Mouse (Mus musculus): ENCODE data around the gene Pde8b. TPM values are rescaled to one million over a fixed set of nuclear protein-coding genes. Genes with fewer than 3 reads are reported as not detected.
A peak's percentile ranks its signal among the peaks of the same experiment; 100 is the strongest.
"Not testable (repeated sequence)": the region's sequence is repeated elsewhere in the genome, so short reads cannot be mapped to it uniquely, and the experiment has no call there.

Pde8b gene
- polyA plus RNA-seq, 1 experiment = 24.2 TPM

- DNase-seq = no peak
- no peak for TF ChIP-seq POLR2A (IDR thresholded peaks at IDR 0.05; ENCODE audit: borderline replicate concordance, insufficient read depth, low read length)
- no peak for TF ChIP-seq CTCF (IDR thresholded peaks at IDR 0.05; ENCODE audit: borderline replicate concordance, insufficient read depth, low read depth, low read length)
- Histone ChIP-seq H3K27me3 (ENCODE audit: control insufficient read depth, insufficient read depth, low read length) (no peaks in the 10 kb centered on the region), H3K27ac (ENCODE audit: insufficient read depth, low read length) (no peak overlapping the region), H3K4me3 (replicated peaks; ENCODE audit: insufficient read depth, low read depth, low read length) (no peak overlapping the region), H3K4me1 (ENCODE audit: control insufficient read depth, insufficient read depth, low read length) (no peaks in the 10 kb centered on the region)
- 83% methylated on average over 8 of the region's 8 CpGs for WGBS
These were observed 18.6 kb downstream of the Pde8b start for GRCm38 (mm10) chr13:95231366-95232138.

- Histone ChIP-seq H3K27ac (ENCODE audit: insufficient read depth, low read length) (no peak overlapping the region), H3K27me3 (ENCODE audit: control insufficient read depth, insufficient read depth, low read length) (no peaks in the 10 kb centered on the region), H3K4me1 (ENCODE audit: control insufficient read depth, insufficient read depth, low read length) (no peaks in the 10 kb centered on the region), H3K4me3 (replicated peaks; ENCODE audit: insufficient read depth, low read depth, low read length) (no peak overlapping the region)
- whole genome bisulfite sequencing = 53% methylated on average over 1 of the region's 1 CpGs
- TF ChIP-seq POLR2A (IDR thresholded peaks at IDR 0.05; ENCODE audit: borderline replicate concordance, insufficient read depth, low read length) (no peak), CTCF (IDR thresholded peaks at IDR 0.05; ENCODE audit: borderline replicate concordance, insufficient read depth, low read depth, low read length) (no peak)
- DNase-seq = no peak
These were observed 19.8 kb downstream of the Pde8b start for GRCm38 (mm10) chr13:95230326-95230725.

- no peaks in the 10 kb centered on the region for H3K4me1 ChIP-seq (ENCODE audit: control insufficient read depth, insufficient read depth, low read length)
- 90% methylated on average over 2 of the region's 2 CpGs for WGBS
- H3K4me3 ChIP-seq (replicated peaks; ENCODE audit: insufficient read depth, low read depth, low read length) = no peak overlapping the region
- no peak for TF ChIP-seq CTCF (IDR thresholded peaks at IDR 0.05; ENCODE audit: borderline replicate concordance, insufficient read depth, low read depth, low read length)
- TF ChIP-seq POLR2A (IDR thresholded peaks at IDR 0.05; ENCODE audit: borderline replicate concordance, insufficient read depth, low read length) = no peak
- H3K27ac ChIP-seq (ENCODE audit: insufficient read depth, low read length) = no peak overlapping the region
- no peak for DNase-seq
- peaks cover 1% of the 10 kb centered on the region for H3K27me3 ChIP-seq (ENCODE audit: control insufficient read depth, insufficient read depth, low read length)
These were observed 25.6 kb downstream of the Pde8b start for GRCm38 (mm10) chr13:95224491-95224890.

GRCm38 (mm10) chr13:95223427-95223772 lies 26.7 kb downstream of the Pde8b start:
- no peak overlapping the region for H3K27ac ChIP-seq (ENCODE audit: insufficient read depth, low read length)
- H3K27me3 ChIP-seq (ENCODE audit: control insufficient read depth, insufficient read depth, low read length) = peaks cover 1% of the 10 kb centered on the region
- 24% methylated on average over 2 of the region's 2 CpGs for WGBS
- TF ChIP-seq CTCF (IDR thresholded peaks at IDR 0.05; ENCODE audit: borderline replicate concordance, insufficient read depth, low read depth, low read length) (no peak), POLR2A (IDR thresholded peaks at IDR 0.05; ENCODE audit: borderline replicate concordance, insufficient read depth, low read length) (no peak)
- peak overlapping the region; percentile 34 for H3K4me3 ChIP-seq (replicated peaks; ENCODE audit: insufficient read depth, low read depth, low read length)
- no peaks in the 10 kb centered on the region for H3K4me1 ChIP-seq (ENCODE audit: control insufficient read depth, insufficient read depth, low read length)
- DNase-seq = no peak

- Histone ChIP-seq H3K27ac (ENCODE audit: insufficient read depth, low read length) (no peak overlapping the region; the same call in 1 of the 2 replicates), H3K4me3 (replicated peaks; ENCODE audit: insufficient read depth, low read depth, low read length) (peak overlapping the region; percentile 34), H3K4me1 (ENCODE audit: control insufficient read depth, insufficient read depth, low read length) (no peaks in the 10 kb centered on the region), H3K27me3 (ENCODE audit: control insufficient read depth, insufficient read depth, low read length) (peaks cover 1% of the 10 kb centered on the region)
- TF ChIP-seq CTCF (IDR thresholded peaks at IDR 0.05; ENCODE audit: borderline replicate concordance, insufficient read depth, low read depth, low read length) = no peak
- no peak for TF ChIP-seq POLR2A (IDR thresholded peaks at IDR 0.05; ENCODE audit: borderline replicate concordance, insufficient read depth, low read length)
- WGBS = under 1% methylated on average over 71 of the region's 96 CpGs
- peak; percentile 26 to 34 for DNase-seq
These were observed 27.3 kb downstream of the Pde8b start for GRCm38 (mm10) chr13:95222569-95223426.

- Histone ChIP-seq H3K27ac (ENCODE audit: insufficient read depth, low read length) (no peak overlapping the region), H3K4me1 (ENCODE audit: control insufficient read depth, insufficient read depth, low read length) (no peaks in the 10 kb centered on the region), H3K4me3 (replicated peaks; ENCODE audit: insufficient read depth, low read depth, low read length) (peak overlapping the region; percentile 28), H3K27me3 (ENCODE audit: control insufficient read depth, insufficient read depth, low read length) (peaks cover 1% of the 10 kb centered on the region)
- 5% methylated on average over 24 of the region's 24 CpGs for WGBS
- TF ChIP-seq POLR2A (IDR thresholded peaks at IDR 0.05; ENCODE audit: borderline replicate concordance, insufficient read depth, low read length) (no peak), CTCF (IDR thresholded peaks at IDR 0.05; ENCODE audit: borderline replicate concordance, insufficient read depth, low read depth, low read length) (no peak)
- no peak for DNase-seq
These were observed 28.1 kb downstream of the Pde8b start for GRCm38 (mm10) chr13:95221882-95222568.

GRCm38 (mm10) chr13:95215661-95216170 lies 34.4 kb downstream of the Pde8b start:
- DNase-seq; H3K4me3 ChIP-seq (replicated peaks; ENCODE audit: insufficient read depth, low read depth, low read length); H3K27me3 ChIP-seq (ENCODE audit: control insufficient read depth, insufficient read depth, low read length); H3K4me1 ChIP-seq (ENCODE audit: control insufficient read depth, insufficient read depth, low read length); H3K27ac ChIP-seq (ENCODE audit: insufficient read depth, low read length): not testable (repeated sequence)
- WGBS = 41% methylated on average over 1 of the region's 1 CpGs
